Mouse (Mus musculus): ENCODE measurements at regions not wholly inside any gene's neighbourhood (a gene's known extent, or its start where the extent isn't known, plus 50 kb on each side); places are given as distances from the start of the nearest gene placed in this dataset.
"Not testable (repeated sequence)": the region's sequence is repeated elsewhere in the genome, so short reads cannot be mapped to it uniquely, and the experiment has no call there.

GRCm38 (mm10) chr12:64788761-64789160 lies 128.9 kb upstream of the Gm527 start:
- ATAC-seq: no peak

GRCm38 (mm10) chr12:64808492-64808891 lies 109.2 kb upstream of the Gm527 start:
- not testable (repeated sequence) for ATAC-seq

- ATAC-seq: no peak
These were observed 107.6 kb upstream of the Gm527 start for GRCm38 (mm10) chr12:64810081-64810480.

- no peak for ATAC-seq
These were observed 101.8 kb upstream of the Gm527 start for GRCm38 (mm10) chr12:64815871-64816270.

GRCm38 (mm10) chr12:64817056-64817810 lies 100.5 kb upstream of the Gm527 start:
- no peak for ATAC-seq

- no peak for ATAC-seq
These were observed 97.0 kb upstream of the Gm527 start for GRCm38 (mm10) chr12:64820722-64821121.

GRCm38 (mm10) chr12:64829662-64830249 lies 88.0 kb upstream of the Gm527 start:
- peak; percentile 58 for ATAC-seq

- no peak for ATAC-seq
These were observed 85.2 kb upstream of the Gm527 start for GRCm38 (mm10) chr12:64832313-64833151.

GRCm38 (mm10) chr12:64857709-64858108 lies 60.0 kb upstream of the Gm527 start:
- no peak for ATAC-seq

Data from inflammation-experienced regulatory T-cells, adult 6 months (primary cell).